Mouse (Mus musculus) adrenal gland, postnatal 4 days (tissue): Measurements from ENCODE around the gene Fcf1. TPM values are rescaled to one million over a fixed set of nuclear protein-coding genes. Genes with fewer than 3 reads are reported as not detected.

Experiments
- total RNA-seq, 2 experiments: library from RNA; stranded (reverse); gene quantifications; 2 replicates each; pipeline ENCODE4 v1.2.3; 2021

The Fcf1 gene
- total RNA-seq, 2 experiments from 2014 or later: 99.5 to 108 TPM

Other genes starting within 250 kb of the Fcf1 start
- gene Npc2, start 197.7 kb upstream of the Fcf1 start, total RNA-seq: 10 to 100 TPM; 74.7 to 75.6 TPM
- 10 to 100 TPM; 68.3 to 77.9 TPM for gene Isca2, start 197.6 kb upstream of the Fcf1 start, total RNA-seq
- 1 to 10 TPM; 6.9 to 7.1 TPM for gene Ltbp2, start 94.4 kb upstream of the Fcf1 start, total RNA-seq
- gene Arel1, start within 50 bp of the Fcf1 start, total RNA-seq: 10 to 100 TPM; 34.7 to 38.1 TPM
- gene Ylpm1, start 25.4 kb downstream of the Fcf1 start, total RNA-seq: 10 to 100 TPM; 58.2 to 71.2 TPM
- gene Prox2, start 139.9 kb downstream of the Fcf1 start, total RNA-seq: 1 to 10 TPM; 4.8 to 5.5 TPM
- 100 to 1,000 TPM; 294 to 319 TPM for gene Dlst, start 139.9 kb downstream of the Fcf1 start, total RNA-seq
- gene Rps6kl1, start 180.4 kb downstream of the Fcf1 start, total RNA-seq: 1 to 10 TPM; 3.6 to 3.9 TPM
- gene Pgf, start 206.9 kb downstream of the Fcf1 start, total RNA-seq: 1 to 10 TPM; 3.2 to 4.3 TPM
- gene Eif2b2, start 248.6 kb downstream of the Fcf1 start, total RNA-seq: 10 to 100 TPM; 84.2 to 89.1 TPM